ENCODE assay signal across 9 mouse cellular contexts in genomic region chr2:119325568-119326143, GRCm38 (mm10). TPM values are rescaled to one million over a fixed set of nuclear protein-coding genes. Genes with fewer than 3 reads are reported as not detected.
DNase-seq lines count a peak whose midpoint lies in the region; ATAC-seq and TF ChIP-seq lines count a peak whose summit lies in the region.
"Had no signal": no experiment of that assay in that cellular context is flagged by ENCODE, and none has a peak within 500 bp of the region (broad histone marks: within the 10 kb centered on the region; RNA-seq: fewer than 3 reads in every experiment).

Gene Dll4 (plus strand): TSS chr2:119325784.

- intact Hi-C loops in heart, postnatal 10 days (cut with DNase I) = loop anchor here (1.0 kb wide), 1 partner anchor 25 kb away; no protein-coding TSS in a partner anchor

- ATAC-seq in embryonic facial prominence, embryonic 11.5 days (replicated peaks; ENCODE audit: insufficient number of reproducible peaks, low FRiP score, low TSS enrichment, low read depth) = 0 out of 2 replicates have a peak, but pooled peaks have one; percentile 20

- 0% methylated on average over 33 of the region's 33 CpGs for WGBS in embryonic facial prominence, embryonic 11.5 days

- H3K9me3 ChIP-seq in embryonic facial prominence, embryonic 11.5 days (replicated peaks; ENCODE audit: control insufficient read depth, low read length) = no peaks in the 10 kb centered on the region
- H3K9me3 ChIP-seq in megakaryocyte, embryonic 14.5 days = peaks cover 12% of the 10 kb centered on the region

- no peak for TF ChIP-seq CTCF in C2C12 (IDR thresholded peaks at IDR 0.05; ENCODE audit: control insufficient read depth, insufficient read depth, insufficient read length)

- peak within 1 kb of the TSS; percentile 0; the same call in 1 of the 2 replicates for H3K9ac ChIP-seq in embryonic facial prominence, embryonic 11.5 days (replicated peaks; ENCODE audit: low read length)

- no peaks in the 10 kb centered on the region for H3K79me3 ChIP-seq in C2C12 (ENCODE audit: low read depth)

- peak; percentile 67 for DNase-seq in ES-CJ7 (ENCODE audit: low read depth, low spot score)
- peak; percentile 59 for DNase-seq in embryonic facial prominence, embryonic 11.5 days (ENCODE audit: low spot score)
- peak; percentile 69 to 72 for DNase-seq in heart, postnatal 10 days
- peak; percentile 76 to 91 for DNase-seq in kidney, postnatal 25 days
- no peak for DNase-seq in frontal cortex, postnatal 14 days (ENCODE audit: low spot score in 2 of 2)
- DNase-seq in urinary bladder, postnatal 4 days (ENCODE audit: low spot score in 2 of 2) = no peak

- H3K27me3 ChIP-seq in C2C12 (ENCODE audit: control insufficient read depth, insufficient read depth, insufficient read length) = peaks cover 58% of the 10 kb centered on the region
- H3K27me3 ChIP-seq in embryonic facial prominence, embryonic 11.5 days (ENCODE audit: control insufficient read depth, insufficient read depth, low read length) = peaks cover 88% of the 10 kb centered on the region
- peaks cover 95% of the 10 kb centered on the region for H3K27me3 ChIP-seq in megakaryocyte, embryonic 14.5 days (replicated peaks)

- H3K79me2 ChIP-seq in C2C12 (ENCODE audit: control insufficient read depth, insufficient read depth) = no peaks in the 10 kb centered on the region

- no peaks in the 10 kb centered on the region for H3K36me3 ChIP-seq in C2C12 (ENCODE audit: control insufficient read depth, insufficient read depth)
- no peaks in the 10 kb centered on the region for H3K36me3 ChIP-seq in embryonic facial prominence, embryonic 11.5 days (replicated peaks; ENCODE audit: control insufficient read depth, insufficient read depth, low read depth, low read length)
- H3K36me3 ChIP-seq in megakaryocyte, embryonic 14.5 days (replicated peaks; ENCODE audit: low read length) = no peaks in the 10 kb centered on the region

- no peak within 1 kb of the TSS for H3K4me3 ChIP-seq in C2C12 (ENCODE audit: insufficient read depth, poor library complexity, severe bottlenecking)
- H3K4me3 ChIP-seq in embryonic facial prominence, embryonic 11.5 days (ENCODE audit: low read depth, low read length) = peak within 1 kb of the TSS; percentile 26
- H3K4me3 ChIP-seq in megakaryocyte, embryonic 14.5 days (replicated peaks) = peak within 1 kb of the TSS; percentile 92

- peak within 1 kb of the TSS; percentile 42 for H3ac ChIP-seq in C2C12 (ENCODE audit: control insufficient read depth, insufficient read length, low read depth)

- H3K4me2 ChIP-seq in embryonic facial prominence, embryonic 11.5 days (ENCODE audit: low read depth, low read length) = peak within 1 kb of the TSS; percentile 69

- H3K4me1 ChIP-seq in embryonic facial prominence, embryonic 11.5 days (ENCODE audit: control insufficient read depth, insufficient read depth, low read length) = peaks cover 13% of the 10 kb centered on the region
- peaks cover 60% of the 10 kb centered on the region for H3K4me1 ChIP-seq in megakaryocyte, embryonic 14.5 days

- H3K27ac ChIP-seq in embryonic facial prominence, embryonic 11.5 days (replicated peaks; ENCODE audit: low read depth, low read length) = no peak within 1 kb of the TSS
- H3K27ac ChIP-seq: macrophage had no signal

TF ChIP-seq in C2C12, 6 proteins besides CTCF, POLR2A, EP300 and RAD21:
- TF ChIP-seq CEBPB (IDR thresholded peaks at IDR 0.05; ENCODE audit: low read depth) (no peak), USF1 (IDR thresholded peaks at IDR 0.05; ENCODE audit: low read depth) (no peak), MYOG (IDR thresholded peaks at IDR 0.05; ENCODE audit: control insufficient read depth, extremely low read depth, insufficient read length) (no peak), FOSL1 (IDR thresholded peaks at IDR 0.05; ENCODE audit: insufficient read depth, low read length, poor library complexity, severe bottlenecking) (no peak), MYOD1 (IDR thresholded peaks at IDR 0.05; ENCODE audit: control insufficient read depth, insufficient read length, low read depth) (no peak), MAX (IDR thresholded peaks at IDR 0.05) (no peak)
TF ChIP-seq in C2C12: peak in this region for 0.

RNA-seq across cellular contexts. Expression of gene Dll4, which starts in this region (rescaled TPM):
- polyA plus RNA-seq in C2C12 (2012; fragmentation: generic; extraction: Trizol) = not detected
- polyA plus RNA-seq in embryonic facial prominence, embryonic 11.5 days (2014; fragmentation: Nextera tagmentation; extraction: Ambion mirVana) = 2.9 and 3.2 TPM in 2 replicates
- total RNA-seq in heart, postnatal 10 days (2021) = 10 to 100 TPM; 23.8 to 27.9 TPM
- not detected in 2 replicates for polyA plus RNA-seq in megakaryocyte, embryonic 14.5 days (2012; ENCODE audit: insufficient read depth, low replicate concordance)
- polyA plus RNA-seq: macrophage had no signal

Comparison
In these comparisons a context has a peak if more than half of its experiments do, and no peak if none do; other contexts are left out.
1. DNase-seq: peak in ES-CJ7 (single experiment), embryonic facial prominence, embryonic 11.5 days (single experiment), heart, postnatal 10 days (2 of 2) and kidney, postnatal 25 days (2 of 2); none in frontal cortex, postnatal 14 days (0 of 2) and urinary bladder, postnatal 4 days (0 of 2).